Mouse (Mus musculus) heart, postnatal 0 days (tissue): ENCODE measurements around the gene Fxr2. TPM values are rescaled to one million over a fixed set of nuclear protein-coding genes. Genes with fewer than 3 reads are reported as not detected.

ENCODE experiments used
- ATAC-seq: fragments of 200-750 bp; cut with Nextera tagmentation; 2 replicates; pipeline ENCODE4 v1.8.0; 2017; ENCODE audit warnings: low read depth, moderate number of reproducible peaks, moderate library complexity; ENCODE audit not compliant: insufficient read depth
- DNase-seq: peaks from one replicate; pipeline ENCODE4 v3.0.0-alpha.2; 2016; ENCODE audit warnings: low spot score
- H3K27ac ChIP-seq: fragments of 300-500 bp; sonication (generic); 2 replicates; pipeline ENCODE4 v1.5.1; 2014; ENCODE audit warnings: low read depth, mild to moderate bottlenecking
- H3K27me3 ChIP-seq: fragments of 300-500 bp; sonication (generic); 2 replicates; pipeline ENCODE4 v1.6.1; 2014; ENCODE audit warnings: low read length, mixed read lengths; ENCODE audit not compliant: control insufficient read depth, insufficient read depth
- H3K36me3 ChIP-seq: fragments of 300-500 bp; sonication (generic); replicated peaks from 2 replicates; pipeline ENCODE4 v1.6.1; 2014; ENCODE audit warnings: low read length, mixed read lengths; ENCODE audit not compliant: control insufficient read depth, insufficient read depth
- H3K4me1 ChIP-seq: fragments of 300-500 bp; sonication (generic); 2 replicates; pipeline ENCODE4 v1.6.1; 2014; ENCODE audit warnings: antibody characterized with exemption; ENCODE audit not compliant: control insufficient read depth, insufficient read depth
- H3K4me2 ChIP-seq: fragments of 300-500 bp; sonication (generic); 2 replicates; pipeline ENCODE4 v1.6.1; 2014; ENCODE audit warnings: low read depth, mild to moderate bottlenecking, low read length, moderate library complexity
- H3K4me3 ChIP-seq: fragments of 300-500 bp; sonication (generic); 2 replicates; pipeline ENCODE4 v1.5.1; 2014; ENCODE audit warnings: low read depth, low read length
- H3K9ac ChIP-seq: fragments of 300-500 bp; sonication (generic); replicated peaks from 2 replicates; pipeline ENCODE4 v1.6.1; 2014; ENCODE audit warnings: low read depth, low read length, mixed read lengths
- H3K9me3 ChIP-seq: fragments of 300-500 bp; sonication (generic); replicated peaks from 2 replicates; pipeline ENCODE4 v1.6.1; 2016; ENCODE audit warnings: low read length; ENCODE audit not compliant: control insufficient read depth
- CTCF ChIP-seq: IDR thresholded peaks from 2 replicates; pipeline ENCODE4 v1.5.1; 2016; ENCODE audit warnings: antibody characterized with exemption, control low read depth, low read depth
- EP300 ChIP-seq: IDR thresholded peaks from 2 replicates; pipeline ENCODE4 v1.6.1; 2016; ENCODE audit warnings: antibody characterized with exemption, low read depth
- WGBS: fragments of 180-500 bp; shearing (Covaris S2); extraction: QIAGEN DNeasy Blood & Tissue Kit; methylation state at CpG from one replicate; pipeline ENCODE4 v1.1.7; 2014; 5-methylcytosine and 5-hydroxymethylcytosine counted together
- polyA plus RNA-seq: library from polyadenylated mRNA; unstranded; fragments of >200 nt; fragmentation: Nextera tagmentation; extraction: Ambion mirVana; gene quantifications from 2 replicates; pipeline ENCODE4 v1.2.1, GENCODE M21; 2015
- total RNA-seq: library from RNA; depleted of rRNA; stranded (reverse); fragments of >200 nt; gene quantifications from 2 replicates; pipeline ENCODE4 v1.2.3, GENCODE M21; 2014; ENCODE audit warnings: low replicate concordance

The Fxr2 gene
- total and polyA plus RNA-seq, 2 experiments from 2014 or later, result 15.8 to 64.7 TPM

DNA sequence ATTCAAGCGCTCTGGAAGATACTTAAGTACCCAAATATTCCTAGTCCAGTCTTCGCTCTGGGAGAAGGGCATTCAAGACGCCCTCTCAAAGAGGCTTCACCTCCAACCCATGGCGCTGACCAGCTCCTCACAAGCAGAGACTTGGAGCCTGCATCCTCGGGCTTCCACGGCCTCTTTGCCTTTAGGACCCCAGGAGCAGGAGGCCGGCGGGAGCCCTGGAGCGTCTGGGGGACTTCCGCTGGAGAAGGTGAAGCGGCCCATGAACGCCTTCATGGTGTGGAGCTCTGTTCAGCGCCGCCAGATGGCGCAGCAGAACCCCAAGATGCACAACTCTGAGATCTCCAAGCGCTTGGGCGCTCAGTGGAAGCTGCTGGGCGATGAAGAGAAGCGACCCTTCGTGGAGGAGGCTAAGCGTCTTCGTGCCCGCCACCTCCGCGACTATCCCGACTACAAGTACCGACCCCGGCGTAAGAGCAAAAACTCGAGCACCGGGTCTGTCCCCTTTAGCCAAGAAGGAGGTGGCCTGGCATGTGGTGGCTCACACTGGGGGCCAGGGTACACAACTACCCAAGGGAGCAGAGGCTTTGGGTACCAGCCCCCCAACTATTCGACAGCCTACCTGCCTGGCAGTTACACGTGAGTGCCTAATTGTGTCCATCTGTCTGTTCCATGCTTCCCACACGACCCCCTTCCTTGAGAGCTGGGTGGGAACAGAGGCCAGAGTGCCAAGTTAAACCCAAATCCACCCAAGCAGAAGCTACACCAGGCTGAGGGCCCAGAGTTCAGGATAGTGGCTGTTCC is 22.7 kb downstream of the Fxr2 start, which contains the start of gene Sox15:
TSS of gene Sox15 (plus strand) at position 51 of the 801 bp plus-strand sequence.
- peak; percentile 73 for TF ChIP-seq CTCF
- TF ChIP-seq EP300, result no peak
- ATAC-seq, result peak; percentile 76
- Histone ChIP-seq H3K36me3 (peaks cover 66% of the 10 kb centered on the region), H3K4me2 (no peak within 1 kb of the TSS; the same call in 1 of the 2 replicates), H3K9ac (no peak within 1 kb of the TSS), H3K9me3 (no peaks in the 10 kb centered on the region), H3K4me3 (no peak within 1 kb of the TSS), H3K4me1 (no peaks in the 10 kb centered on the region), H3K27me3 (no peaks in the 10 kb centered on the region), H3K27ac (0 out of 2 replicates have a peak within 1 kb of the TSS, but pooled peaks have one; percentile 2)
- DNase-seq, result peak; percentile 71
- 25% methylated on average over 34 of the region's 34 CpGs for WGBS

GRCm38 (mm10) chr11:69656065-69656455 is 23.3 kb downstream of the Fxr2 start:
- Histone ChIP-seq H3K27ac (no peak overlapping the region), H3K27me3 (no peaks in the 10 kb centered on the region), H3K4me3 (no peak overlapping the region), H3K9ac (no peak overlapping the region), H3K4me1 (no peaks in the 10 kb centered on the region), H3K4me2 (no peak overlapping the region), H3K36me3 (peaks cover 60% of the 10 kb centered on the region), H3K9me3 (no peaks in the 10 kb centered on the region)
- WGBS, result 66% methylated on average over 5 of the region's 5 CpGs
- DNase-seq (no peak), ATAC-seq (0 out of 2 replicates have a peak, but pooled peaks have one; percentile 4)
- no peak for TF ChIP-seq EP300
- no peak for TF ChIP-seq CTCF

DNA sequence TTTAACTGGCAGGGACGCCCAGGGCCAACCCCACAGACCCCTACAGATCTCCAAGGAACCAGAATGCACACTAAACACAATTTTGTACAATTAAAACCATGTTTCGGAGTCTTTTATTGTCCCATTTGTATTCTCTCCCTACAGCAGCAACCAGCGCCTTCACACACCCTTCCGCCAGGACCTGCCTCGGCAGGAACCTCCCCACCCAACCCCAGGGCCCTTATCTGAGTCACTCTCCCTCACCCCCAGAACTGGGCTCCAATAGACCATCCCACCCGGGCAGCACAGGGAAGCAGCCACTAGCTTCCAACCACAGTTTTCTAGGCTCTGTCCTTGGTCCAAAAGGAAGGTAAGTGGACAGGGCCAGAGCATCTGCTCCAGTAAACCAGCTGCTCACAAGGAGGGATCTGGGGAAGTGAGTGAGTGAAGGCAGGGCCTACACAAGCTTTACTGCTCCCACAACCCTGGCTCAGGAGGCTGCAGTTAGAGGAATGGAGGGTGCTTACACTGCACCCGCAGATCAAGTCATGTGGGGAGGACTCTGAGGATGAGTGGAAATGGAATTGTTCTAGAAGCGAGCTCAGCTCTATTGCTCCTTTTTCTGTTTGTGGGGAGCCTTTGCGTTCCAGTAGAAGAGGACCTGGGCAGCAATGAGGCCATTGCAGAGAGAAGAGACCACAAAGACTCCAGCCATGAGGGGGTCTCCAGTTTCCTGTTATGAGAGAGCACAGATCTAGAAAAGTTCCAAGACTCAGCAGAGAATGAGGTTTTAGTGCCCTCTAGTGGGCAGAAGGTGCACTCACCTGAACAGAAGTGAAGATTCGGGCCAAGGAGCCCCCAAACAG is 24.0 kb downstream of the Fxr2 start:
- Histone ChIP-seq H3K36me3 (peaks cover 52% of the 10 kb centered on the region), H3K4me2 (no peak overlapping the region), H3K9me3 (no peaks in the 10 kb centered on the region), H3K27me3 (no peaks in the 10 kb centered on the region), H3K4me3 (no peak overlapping the region), H3K27ac (no peak overlapping the region), H3K9ac (no peak overlapping the region), H3K4me1 (0 out of 2 replicates have a peak, but pooled peaks cover 7% of the 10 kb centered on the region)
- DNase-seq (peak; percentile 55), ATAC-seq (no peak)
- TF ChIP-seq CTCF (peak; percentile 79), EP300 (no peak)
- 75% methylated on average over 10 of the region's 10 CpGs for WGBS

DNA sequence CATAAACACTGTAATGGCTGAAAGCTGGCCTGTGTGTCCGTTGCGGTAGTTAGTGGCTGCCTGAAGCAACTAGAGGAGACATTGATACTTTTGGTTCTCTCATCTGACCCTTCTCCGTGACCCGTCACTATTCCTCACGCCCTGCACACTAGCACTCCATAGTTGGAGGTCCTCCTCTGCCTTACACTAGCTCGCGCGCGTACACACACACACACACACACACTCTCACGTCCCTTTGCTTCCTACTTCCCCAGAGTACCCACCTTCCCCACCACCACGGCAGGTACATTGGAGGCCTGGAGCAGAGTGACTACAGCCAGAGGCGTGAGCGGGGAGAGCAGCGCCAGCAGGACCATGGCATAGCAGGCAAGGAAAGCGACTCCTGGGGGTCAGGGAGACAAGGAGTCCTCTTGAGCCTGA is 24.7 kb downstream of the Fxr2 start:
- 82% methylated on average over 15 of the region's 15 CpGs for WGBS
- Histone ChIP-seq H3K9me3 (no peaks in the 10 kb centered on the region), H3K36me3 (peaks cover 46% of the 10 kb centered on the region), H3K4me1 (0 out of 2 replicates have a peak, but pooled peaks cover 7% of the 10 kb centered on the region), H3K4me3 (no peak overlapping the region), H3K27me3 (no peaks in the 10 kb centered on the region), H3K27ac (no peak overlapping the region), H3K4me2 (no peak overlapping the region), H3K9ac (no peak overlapping the region)
- TF ChIP-seq CTCF (no peak), EP300 (no peak)
- ATAC-seq (no peak), DNase-seq (no peak)

DNA sequence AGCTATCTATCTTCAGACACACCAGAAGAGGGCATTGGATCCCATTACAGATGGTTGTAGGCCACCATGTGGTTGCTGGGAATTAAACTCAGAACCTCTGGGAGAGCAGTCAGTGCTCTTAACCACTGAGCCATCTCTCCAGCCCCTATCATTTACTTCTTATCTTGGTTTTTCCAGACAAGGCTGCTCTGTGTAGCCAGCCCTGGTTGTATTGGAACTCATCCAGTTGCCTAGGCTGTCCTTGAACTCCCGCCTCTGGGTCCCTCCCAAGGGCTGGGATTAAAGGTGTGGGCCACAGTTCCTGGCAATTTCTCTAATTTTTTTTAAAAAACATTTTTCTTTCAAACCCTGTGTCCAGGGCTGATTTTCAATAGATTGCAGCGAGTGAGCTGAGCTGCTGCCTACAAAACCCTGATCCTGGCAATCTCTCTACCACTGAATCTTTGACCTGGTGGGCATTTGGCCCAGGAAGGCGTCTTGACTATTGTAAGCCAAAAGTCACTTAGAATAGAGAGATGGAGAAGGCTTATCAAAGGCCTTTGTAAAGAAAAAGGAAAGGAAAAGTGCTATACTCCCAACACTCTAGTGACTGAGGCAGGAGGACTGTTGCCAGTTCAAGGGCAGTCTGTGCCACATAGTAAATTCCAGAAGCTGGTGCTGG is 28.6 kb downstream of the Fxr2 start:
- peaks cover 53% of the 10 kb centered on the region for H3K36me3 ChIP-seq
- 58% methylated on average over 3 of the region's 3 CpGs for WGBS
- no peaks in the 10 kb centered on the region for H3K27me3 ChIP-seq
- TF ChIP-seq CTCF (no peak), EP300 (no peak)
- H3K4me1 ChIP-seq, result peaks cover 14% of the 10 kb centered on the region
- DNase-seq (no peak), ATAC-seq (no peak)
- peak overlapping the region; percentile 52 for H3K4me3 ChIP-seq
- H3K27ac ChIP-seq, result peak overlapping the region; percentile 97
- peak overlapping the region; percentile 61 for H3K4me2 ChIP-seq
- H3K9me3 ChIP-seq, result no peaks in the 10 kb centered on the region
- peak overlapping the region; percentile 58 for H3K9ac ChIP-seq
